Mouse (Mus musculus): ENCODE results near the gene Gm10376.
"Not testable (repeated sequence)": the region's sequence is repeated elsewhere in the genome, so short reads cannot be mapped to it uniquely, and the experiment has no call there.

Gene Gm10376

GRCm38 (mm10) chr14:43015528-43015927, at the start of gene Gm10376:
Gm10376 (minus strand) TSS chr14:43015628.
- DNase-seq (ENCODE audit: extremely low read depth, insufficient read length, low spot score) = not testable (repeated sequence)

- not testable (repeated sequence) for DNase-seq (ENCODE audit: extremely low read depth, insufficient read length, low spot score)
Observed at GRCm38 (mm10) chr14:43060179-43060578, 44.8 kb upstream of the Gm10376 start.

GRCm38 (mm10) chr14:43058063-43058462, 42.6 kb upstream of the Gm10376 start:
- DNase-seq (ENCODE audit: extremely low read depth, insufficient read length, low spot score) = not testable (repeated sequence)

GRCm38 (mm10) chr14:42993524-42993923, 21.9 kb downstream of the Gm10376 start, which contains the start of gene Gm8082:
Gm8082 (minus strand) TSS chr14:42993624.
- not testable (repeated sequence) for DNase-seq (ENCODE audit: extremely low read depth, insufficient read length, low spot score)
